Mouse (Mus musculus) hindbrain, embryonic 13.5 days (tissue): ENCODE results near the gene Jph4. TPM values are rescaled to one million over a fixed set of nuclear protein-coding genes. Genes with fewer than 3 reads are reported as not detected.

Experiments
- polyA plus RNA-seq: library from polyadenylated mRNA; unstranded; fragments of >200 nt; fragmentation: Nextera tagmentation; extraction: Ambion mirVana; gene quantifications from 2 replicates; pipeline ENCODE4 v1.2.1, GENCODE M21; 2015

Gene Jph4
- polyA plus RNA-seq, 1 experiment from 2014 or later, result 22.2 TPM

Other genes starting within 250 kb of the Jph4 start
- gene Homez, start 246.0 kb downstream of the Jph4 start, polyA plus RNA-seq, result 10.3 and 13.8 TPM in 2 replicates
- gene Ppp1r3e, start 239.4 kb downstream of the Jph4 start, polyA plus RNA-seq, result 1.5 and 2.4 TPM in 2 replicates
- gene Bcl2l2, start 233.6 kb downstream of the Jph4 start, polyA plus RNA-seq, result 3.6 and 4.7 TPM in 2 replicates
- 0.34 TPM in 1 of 2 replicates, not detected in the other for gene Gm20521, start 233.5 kb downstream of the Jph4 start, polyA plus RNA-seq
- 165 and 167 TPM in 2 replicates for gene Pabpn1, start 224.4 kb downstream of the Jph4 start, polyA plus RNA-seq
- 148 and 158 TPM in 2 replicates for gene Slc22a17, start 203.8 kb downstream of the Jph4 start, polyA plus RNA-seq
- gene Efs, start 190.8 kb downstream of the Jph4 start, polyA plus RNA-seq, result 15.4 and 15.6 TPM in 2 replicates
- 0.38 and 0.83 TPM in 2 replicates for gene Il25, start 184.2 kb downstream of the Jph4 start, polyA plus RNA-seq
- 7.0 and 7.1 TPM in 2 replicates for gene Cmtm5, start 180.7 kb downstream of the Jph4 start, polyA plus RNA-seq
- gene Myh6, start 150.0 kb downstream of the Jph4 start, polyA plus RNA-seq, result 1.2 and 3.0 TPM in 2 replicates
- gene Gm17428, start 140.0 kb downstream of the Jph4 start, polyA plus RNA-seq, result not detected in 2 replicates
- 8.2 and 9.2 TPM in 2 replicates for gene Myh7, start 122.3 kb downstream of the Jph4 start, polyA plus RNA-seq
- 53.4 and 53.7 TPM in 2 replicates for gene Ngdn, start 101.5 kb downstream of the Jph4 start, polyA plus RNA-seq
- gene Zfhx2, start 24.6 kb downstream of the Jph4 start, polyA plus RNA-seq, result 29.4 and 31.9 TPM in 2 replicates
- 29.8 and 30.7 TPM in 2 replicates for gene Thtpa, start 22.2 kb downstream of the Jph4 start, polyA plus RNA-seq
- 6.5 and 6.6 TPM in 2 replicates for gene Ap1g2, start 10.3 kb downstream of the Jph4 start, polyA plus RNA-seq
- gene Dhrs2, start 105.1 kb upstream of the Jph4 start, polyA plus RNA-seq, result 0.93 and 1.3 TPM in 2 replicates